Mouse (Mus musculus) CH12.LX (cell line): ENCODE results near the gene Vpreb2. TPM values are rescaled to one million over a fixed set of nuclear protein-coding genes. Genes with fewer than 3 reads are reported as not detected.
"Not testable (repeated sequence)": the region's sequence is repeated elsewhere in the genome, so short reads cannot be mapped to it uniquely, and the experiment has no call there.

Experiments used
- DNase-seq: peaks from one replicate; pipeline ENCODE4 v3.0.0-alpha.2; 2013; ENCODE audit errors: extremely low read depth
- H3K27ac ChIP-seq: 2 replicates; pipeline ENCODE4 v1.5.1; 2012; ENCODE audit warnings: low read depth, mild to moderate bottlenecking, control low read depth, moderate library complexity; ENCODE audit not compliant: insufficient read depth
- H3K27me3 ChIP-seq: replicated peaks from 2 replicates; pipeline ENCODE3; 2012; ENCODE audit warnings: inconsistent platforms
- H3K36me3 ChIP-seq, 2 experiments: replicated peaks in 1 of 2; 2 replicates each; pipeline versions ENCODE3 to v1.6.1; 2012; ENCODE audit warnings: inconsistent platforms in 1 of 2, low read length in 1 of 2, mild to moderate bottlenecking in 1 of 2, mixed read lengths in 1 of 2, moderate library complexity in 1 of 2; ENCODE audit not compliant: control insufficient read depth in 1 of 2, insufficient read depth in 1 of 2
- H3K4me1 ChIP-seq, 2 experiments: 2 replicates each; pipeline ENCODE4 v1.6.1; 2012; ENCODE audit warnings: inconsistent platforms in 1 of 2, moderate library complexity in 1 of 2; ENCODE audit not compliant: insufficient read depth in 2 of 2, control insufficient read depth in 1 of 2
- H3K4me2 ChIP-seq: 2 replicates; pipeline ENCODE4 v1.6.1; 2012; ENCODE audit warnings: low read depth, mild to moderate bottlenecking, control low read depth; ENCODE audit not compliant: poor library complexity, insufficient read depth, severe bottlenecking
- H3K4me3 ChIP-seq, 3 experiments: fragments of 150-350 bp in 1 of 3; sonication (generic) in 1 of 3; replicated peaks in 1 of 3; 2 replicates each; pipeline versions ENCODE3 to v1.5.1; 2011 to 2012; ENCODE audit warnings: low read depth in 2 of 3, low read length in 2 of 3, mild to moderate bottlenecking in 2 of 3, moderate library complexity in 2 of 3, control low read depth in 1 of 3, improper control_type of control experiment in 1 of 3, inconsistent platforms in 1 of 3, mixed read lengths in 1 of 3; ENCODE audit not compliant: poor library complexity in 1 of 3
- H3K79me2 ChIP-seq: replicated peaks from 2 replicates; pipeline ENCODE4 v1.6.1; 2012; ENCODE audit warnings: mild to moderate bottlenecking, moderate library complexity; ENCODE audit not compliant: control insufficient read depth, poor library complexity, insufficient read depth, severe bottlenecking; ENCODE audit errors: extremely low read depth
- H3K9ac ChIP-seq: 2 replicates; pipeline ENCODE4 v1.6.1; 2012; ENCODE audit warnings: low read depth, mild to moderate bottlenecking, control low read depth, moderate library complexity; ENCODE audit not compliant: insufficient read depth
- H3K9me3 ChIP-seq: replicated peaks from 2 replicates; pipeline ENCODE3; 2012; ENCODE audit warnings: low read length, inconsistent platforms, mixed read lengths
- CHD1 ChIP-seq: IDR thresholded peaks from 2 replicates; pipeline ENCODE4 v1.6.1; 2012; ENCODE audit warnings: low read depth, low read length, improper control_type of control experiment, inconsistent platforms
- CHD2 ChIP-seq: IDR thresholded peaks from 2 replicates; pipeline ENCODE4 v1.6.1; 2011; ENCODE audit warnings: low read length, improper control_type of control experiment
- E2F4 ChIP-seq: IDR thresholded peaks from 2 replicates; pipeline ENCODE4 v1.6.1; 2011; ENCODE audit warnings: low read depth, low read length, improper control_type of control experiment; ENCODE audit not compliant: insufficient replicate concordance
- ELF1 ChIP-seq: IDR thresholded peaks from 2 replicates; pipeline ENCODE4 v1.6.1; 2014; ENCODE audit warnings: low read depth, mild to moderate bottlenecking, inconsistent platforms, low read length, improper control_type of control experiment
- ETS1 ChIP-seq: conservative IDR thresholded peaks from 2 replicates; pipeline ENCODE4 v1.6.1; 2012; ENCODE audit warnings: low read depth, mild to moderate bottlenecking, inconsistent platforms, low read length, improper control_type of control experiment, moderate library complexity
- GABPA ChIP-seq: IDR thresholded peaks from 2 replicates; pipeline ENCODE4 v1.6.1; 2012; ENCODE audit warnings: low read depth, low read length, improper control_type of control experiment, inconsistent platforms; ENCODE audit not compliant: insufficient replicate concordance
- HCFC1 ChIP-seq: IDR thresholded peaks from 2 replicates; pipeline ENCODE4 v1.6.1; 2012; ENCODE audit warnings: low read depth, mild to moderate bottlenecking, inconsistent platforms, low read length, improper control_type of control experiment
- IRF4 ChIP-seq: IDR thresholded peaks from 2 replicates; pipeline ENCODE4 v1.6.1; 2014; ENCODE audit warnings: low read depth, mild to moderate bottlenecking, inconsistent platforms, low read length, improper control_type of control experiment
- KAT2A ChIP-seq: IDR thresholded peaks from 2 replicates; pipeline ENCODE4 v1.6.1; 2012; ENCODE audit warnings: low read length, improper control_type of control experiment, inconsistent platforms; ENCODE audit not compliant: insufficient replicate concordance
- MAFK ChIP-seq: IDR thresholded peaks from 2 replicates; pipeline ENCODE4 v1.6.1; 2011; ENCODE audit warnings: low read length, improper control_type of control experiment; ENCODE audit not compliant: insufficient replicate concordance
- MEF2A ChIP-seq: IDR thresholded peaks from 2 replicates; pipeline ENCODE4 v1.6.1; 2014; ENCODE audit warnings: low read depth, mild to moderate bottlenecking, inconsistent platforms, low read length, improper control_type of control experiment, borderline replicate concordance
- MYC ChIP-seq: IDR thresholded peaks from 2 replicates; pipeline ENCODE4 v1.6.1; 2011; ENCODE audit warnings: low read depth, mild to moderate bottlenecking, improper control_type of control experiment, low read length
- NELFE ChIP-seq: IDR thresholded peaks from 2 replicates; pipeline ENCODE4 v1.6.1; 2011; ENCODE audit warnings: low read depth, low read length, improper control_type of control experiment
- NRF1 ChIP-seq: IDR thresholded peaks from 2 replicates; pipeline ENCODE4 v1.6.1; 2014; ENCODE audit warnings: low read depth, mild to moderate bottlenecking, inconsistent platforms, low read length, improper control_type of control experiment, moderate library complexity
- POLR2AphosphoS2 ChIP-seq: IDR thresholded peaks from 2 replicates; pipeline ENCODE4 v1.6.1; 2011; ENCODE audit warnings: low read depth, low read length, improper control_type of control experiment
- SIN3A ChIP-seq: IDR thresholded peaks from 2 replicates; pipeline ENCODE4 v1.6.1; 2012; ENCODE audit warnings: low read length, improper control_type of control experiment, inconsistent platforms
- TBP ChIP-seq: conservative IDR thresholded peaks from 2 replicates; pipeline ENCODE4 v1.6.1; 2011; ENCODE audit warnings: low read depth, low read length, improper control_type of control experiment
- USF1 ChIP-seq: IDR thresholded peaks from 2 replicates; pipeline ENCODE4 v1.6.1; 2014; ENCODE audit warnings: low read depth, mild to moderate bottlenecking, inconsistent platforms, low read length, improper control_type of control experiment
- USF2 ChIP-seq: conservative IDR thresholded peaks from 2 replicates; pipeline ENCODE4 v1.6.1; 2011; ENCODE audit warnings: low read depth, low read length, improper control_type of control experiment
- ZC3H11A ChIP-seq: IDR thresholded peaks from 2 replicates; pipeline ENCODE4 v1.6.1; 2012; ENCODE audit warnings: low read depth, mild to moderate bottlenecking, inconsistent platforms, low read length, improper control_type of control experiment
- ZKSCAN1 ChIP-seq: IDR thresholded peaks from 2 replicates; pipeline ENCODE4 v1.6.1; 2012; ENCODE audit warnings: low read depth, inconsistent platforms, low read length, improper control_type of control experiment, borderline replicate concordance
- ZNF384 ChIP-seq: IDR thresholded peaks from 2 replicates; pipeline ENCODE4 v1.6.1; 2012; ENCODE audit warnings: low read depth, low read length, improper control_type of control experiment, inconsistent platforms
- dilution Hi-C: fragments of 300-500 bp; cut with MboI; formaldehyde crosslinking; loops from 2 replicates; pipeline ENCODE4 v1.14.3; 2020; ENCODE audit warnings: low sequenced_read_pairs; ENCODE audit not compliant: extremely low pct_unique_long_range_greater_than_20kb, extremely low pct_ligation_motif_present
- in situ Hi-C: fragments of 300-500 bp; cut with MboI; formaldehyde crosslinking; loops from 3 replicates; pipeline ENCODE4 v1.14.3; 2019; ENCODE audit warnings: low sequenced_read_pairs, low pct_ligation_motif_present, low pct_unique_long_range_greater_than_20kb, mixed read lengths
- polyA plus RNA-seq: library from polyadenylated mRNA; unstranded; fragments of >175 nt; gene quantifications from 2 replicates; pipeline ENCODE4 v1.2.1, GENCODE M21; 2012; ENCODE audit warnings: low read depth; ENCODE audit not compliant: insufficient read length
- total RNA-seq, 2 experiments: library from RNA; depleted of rRNA; stranded (reverse); fragments of 300-350 nt in 1 of 2; fragments of >200 nt in 1 of 2; gene quantifications; 2 replicates each; pipeline ENCODE4 v1.2.3; 2012 to 2014

Gene Vpreb2
- total and polyA plus RNA-seq, 3 experiments, result 0.54 TPM; not detected in 2

DNA sequence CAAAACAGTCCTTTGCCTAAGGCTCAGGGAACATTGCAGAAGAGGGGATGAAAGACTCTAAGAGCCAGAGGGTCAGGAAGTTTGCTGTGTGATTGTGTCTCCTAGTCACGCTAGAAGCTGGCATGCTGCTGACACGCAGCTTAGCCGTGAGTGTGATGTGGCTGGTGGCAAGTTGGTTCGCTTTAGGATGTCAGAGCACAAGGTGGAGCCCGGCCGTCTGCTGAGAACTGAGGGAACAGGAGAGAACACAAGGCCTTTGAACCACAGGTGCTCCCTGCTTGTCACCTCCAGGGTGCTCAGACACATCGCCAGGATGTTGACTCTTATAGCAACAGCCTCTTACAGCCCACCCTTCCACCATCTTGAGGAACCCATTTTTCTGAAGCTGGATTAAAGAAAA lies 18.1 kb upstream of the Vpreb2 start:
- Histone ChIP-seq H3K27me3 (peaks cover 68% of the 10 kb centered on the region), H3K4me1 (no peaks in the 10 kb centered on the region), H3K9me3 (peaks cover under 1% of the 10 kb centered on the region), H3K79me2 (no peaks in the 10 kb centered on the region), H3K27ac (no peak overlapping the region), H3K36me3 (no peaks in the 10 kb centered on the region), H3K9ac (no peak overlapping the region), H3K4me3 (no peak overlapping the region), H3K4me2 (no peak overlapping the region)
- TF ChIP-seq POLR2AphosphoS2, result no peak
- TF ChIP-seq GABPA, result no peak
- no peak for TF ChIP-seq MEF2A
- TF ChIP-seq HCFC1, result no peak
- TF ChIP-seq NELFE, result no peak
- TF ChIP-seq ETS1, result no peak
- TF ChIP-seq CHD1, result no peak
- no peak for TF ChIP-seq USF2
- TF ChIP-seq ZNF384, result no peak
- TF ChIP-seq TBP, result no peak
- no peak for TF ChIP-seq MYC
- no peak for TF ChIP-seq ZC3H11A
- TF ChIP-seq CHD2, result no peak
- TF ChIP-seq IRF4, result no peak
- TF ChIP-seq E2F4, result no peak
- no peak for TF ChIP-seq ELF1
- TF ChIP-seq SIN3A, result no peak
- no peak for TF ChIP-seq KAT2A
- no peak for DNase-seq
- in situ Hi-C loops, result no loop called here
- dilution Hi-C loops, result no loop called here

GRCm38 (mm10) chr16:17971853-17972252 lies 8.4 kb upstream of the Vpreb2 start:
- H3K4me1 ChIP-seq, result peaks cover 0 to 4% of the 10 kb centered on the region in 2 experiments; a peak in 1 of 4 replicates
- no peaks in the 10 kb centered on the region for H3K36me3 ChIP-seq
- no peak overlapping the region for H3K27ac ChIP-seq
- no peak for TF ChIP-seq CHD1
- no peak for TF ChIP-seq USF1
- TF ChIP-seq GABPA, result no peak
- no peak for TF ChIP-seq ZKSCAN1
- no peak for TF ChIP-seq SIN3A
- TF ChIP-seq NRF1, result no peak
- TF ChIP-seq MAFK, result peak; percentile 93
- peaks cover 75% of the 10 kb centered on the region for H3K27me3 ChIP-seq
- H3K9ac ChIP-seq, result no peak overlapping the region
- H3K4me2 ChIP-seq, result no peak overlapping the region
- peaks cover 4% of the 10 kb centered on the region for H3K9me3 ChIP-seq
- DNase-seq, result no peak
- H3K4me3 ChIP-seq, result no peak overlapping the region
- dilution Hi-C loops (no loop called here), in situ Hi-C loops (no loop called here)
- no peaks in the 10 kb centered on the region for H3K79me2 ChIP-seq

- H3K27ac ChIP-seq, H3K36me3 ChIP-seq, H3K79me2 ChIP-seq, in situ Hi-C loops, H3K4me2 ChIP-seq, H3K9me3 ChIP-seq, DNase-seq, H3K4me3 ChIP-seq, H3K9ac ChIP-seq, H3K4me1 ChIP-seq, dilution Hi-C loops: not testable (repeated sequence)
- H3K27me3 ChIP-seq, result peaks cover 67% of the 10 kb centered on the region
Measured at GRCm38 (mm10) chr16:17977840-17978239, 2.4 kb upstream of the Vpreb2 start.
